Mouse (Mus musculus) forebrain, embryonic 11.5 days (tissue): Measurements from ENCODE around the gene Rpl7a. TPM values are rescaled to one million over a fixed set of nuclear protein-coding genes. Genes with fewer than 3 reads are reported as not detected.
"Not testable (repeated sequence)": the region's sequence is repeated elsewhere in the genome, so short reads cannot be mapped to it uniquely, and the experiment has no call there.

Experiments
- ATAC-seq: fragments of 200-750 bp; cut with Nextera tagmentation; replicated peaks from 2 replicates; pipeline ENCODE4 v1.8.0; 2017; ENCODE audit warnings: moderate TSS enrichment; ENCODE audit not compliant: low FRiP score
- DNase-seq: peaks from one replicate; pipeline ENCODE4 v3.0.0-alpha.2; 2017; ENCODE audit warnings: low spot score
- H3K27ac ChIP-seq: fragments of 300-500 bp; sonication (generic); 2 replicates; pipeline ENCODE4 v1.5.1; 2014; ENCODE audit warnings: low read depth, low read length
- H3K27me3 ChIP-seq: fragments of 300-500 bp; sonication (generic); 2 replicates; pipeline ENCODE4 v1.6.1; 2014; ENCODE audit warnings: mild to moderate bottlenecking, low read length, mixed read lengths; ENCODE audit not compliant: control insufficient read depth, insufficient read depth
- H3K36me3 ChIP-seq: fragments of 300-500 bp; sonication (generic); 2 replicates; pipeline ENCODE4 v1.6.1; 2014; ENCODE audit warnings: mild to moderate bottlenecking, low read length, moderate library complexity, mixed read lengths; ENCODE audit not compliant: control insufficient read depth, insufficient read depth
- H3K4me1 ChIP-seq: fragments of 300-500 bp; sonication (generic); replicated peaks from 2 replicates; pipeline ENCODE4 v1.6.1; 2014; ENCODE audit warnings: low read length, mixed read lengths; ENCODE audit not compliant: control insufficient read depth, insufficient read depth
- H3K4me2 ChIP-seq: fragments of 300-500 bp; sonication (generic); 2 replicates; pipeline ENCODE4 v1.6.1; 2014; ENCODE audit warnings: low read depth, mild to moderate bottlenecking, low read length, moderate library complexity, mixed read lengths; ENCODE audit not compliant: severe bottlenecking
- H3K4me3 ChIP-seq: fragments of 300-500 bp; sonication (generic); 2 replicates; pipeline ENCODE4 v1.5.1; 2014; ENCODE audit warnings: low read depth, low read length
- H3K9ac ChIP-seq: fragments of 300-500 bp; sonication (generic); 2 replicates; pipeline ENCODE4 v1.6.1; 2014; ENCODE audit warnings: low read length
- H3K9me3 ChIP-seq: fragments of 300-500 bp; sonication (generic); 2 replicates; pipeline ENCODE4 v1.6.1; 2016; ENCODE audit warnings: low read length, mixed read lengths; ENCODE audit not compliant: control insufficient read depth
- WGBS: fragments of 180-500 bp; shearing (Covaris S2); extraction: QIAGEN DNeasy Blood & Tissue Kit; methylation state at CpG from one replicate; pipeline ENCODE4 v1.1.7; 2014; 5-methylcytosine and 5-hydroxymethylcytosine counted together
- polyA plus RNA-seq: library from polyadenylated mRNA; unstranded; fragments of >200 nt; fragmentation: Nextera tagmentation; extraction: Ambion mirVana; gene quantifications from 2 replicates; pipeline ENCODE4 v1.2.1, GENCODE M21; 2014

The Rpl7a gene
- polyA plus RNA-seq: 647 and 668 TPM in 2 replicates

GRCm38 (mm10) chr2:26910124-26910993, at the start of gene Rpl7a, which contains the start of gene Med22:
Gene Rpl7a (plus strand): TSS chr2:26910764.
Gene Med22 (minus strand): TSS chr2:26910677.
- peak within 1 kb of the TSS; percentile 93 for H3K4me3 ChIP-seq
- H3K4me2 ChIP-seq: peak within 1 kb of the TSS; percentile 98
- peak within 1 kb of the TSS; percentile 85 for H3K27ac ChIP-seq
- no peaks in the 10 kb centered on the region for H3K9me3 ChIP-seq
- H3K9ac ChIP-seq: peak within 1 kb of the TSS; percentile 95
- H3K4me1 ChIP-seq: peaks cover 10% of the 10 kb centered on the region
- H3K36me3 ChIP-seq: peaks cover 24% of the 10 kb centered on the region; the same call in 1 of the 2 replicates
- WGBS: 0% methylated on average over 74 of the region's 74 CpGs
- DNase-seq (peak; percentile 100), ATAC-seq (peak; percentile 93)
- H3K27me3 ChIP-seq: no peaks in the 10 kb centered on the region

- Histone ChIP-seq H3K4me3 (no peak overlapping the region), H3K9me3 (no peaks in the 10 kb centered on the region), H3K27me3 (no peaks in the 10 kb centered on the region), H3K27ac (no peak overlapping the region), H3K4me1 (no peaks in the 10 kb centered on the region), H3K4me2 (no peak overlapping the region), H3K36me3 (no peaks in the 10 kb centered on the region), H3K9ac (no peak overlapping the region)
- 85% methylated on average over 3 of the region's 3 CpGs for WGBS
- DNase-seq (no peak), ATAC-seq (no peak)
Observed at GRCm38 (mm10) chr2:26862856-26863255, 47.7 kb upstream of the Rpl7a start.

- H3K36me3 ChIP-seq: no peaks in the 10 kb centered on the region
- no peaks in the 10 kb centered on the region for H3K27me3 ChIP-seq
- no peak for ATAC-seq
- no peak within 1 kb of the TSS for H3K27ac ChIP-seq
- WGBS: 70% methylated on average over 3 of the region's 3 CpGs
- H3K4me3 ChIP-seq: no peak within 1 kb of the TSS
- no peak within 1 kb of the TSS for H3K4me2 ChIP-seq
- H3K4me1 ChIP-seq: no peaks in the 10 kb centered on the region
- H3K9ac ChIP-seq: no peak within 1 kb of the TSS
- DNase-seq: no peak
- H3K9me3 ChIP-seq: no peaks in the 10 kb centered on the region
Observed at GRCm38 (mm10) chr2:26864879-26865278, 45.7 kb upstream of the Rpl7a start, which contains the start of gene Abo. Gene Abo (minus strand): TSS chr2:26864979.

GRCm38 (mm10) chr2:26870666-26871065, 39.9 kb upstream of the Rpl7a start:
- Histone ChIP-seq H3K27ac (no peak overlapping the region), H3K9ac (no peak overlapping the region), H3K4me2 (no peak overlapping the region), H3K4me3 (no peak overlapping the region), H3K9me3 (no peaks in the 10 kb centered on the region), H3K4me1 (no peaks in the 10 kb centered on the region), H3K36me3 (no peaks in the 10 kb centered on the region), H3K27me3 (no peaks in the 10 kb centered on the region)
- 68% methylated on average over 6 of the region's 6 CpGs for WGBS
- ATAC-seq (no peak), DNase-seq (no peak)

- ATAC-seq: no peak
- H3K4me1 ChIP-seq: no peaks in the 10 kb centered on the region
- no peaks in the 10 kb centered on the region for H3K36me3 ChIP-seq
- no peaks in the 10 kb centered on the region for H3K27me3 ChIP-seq
- H3K4me2 ChIP-seq: no peak overlapping the region
- DNase-seq: no peak
- no peak overlapping the region for H3K4me3 ChIP-seq
- no peaks in the 10 kb centered on the region; the same call in 1 of the 2 replicates for H3K9me3 ChIP-seq
- H3K27ac ChIP-seq: no peak overlapping the region
- H3K9ac ChIP-seq: no peak overlapping the region
Observed at GRCm38 (mm10) chr2:26878571-26878970, 32.0 kb upstream of the Rpl7a start.

- H3K36me3 ChIP-seq, ATAC-seq, H3K27me3 ChIP-seq, DNase-seq, H3K4me3 ChIP-seq, H3K9me3 ChIP-seq, H3K9ac ChIP-seq, H3K27ac ChIP-seq, H3K4me1 ChIP-seq, H3K4me2 ChIP-seq: not testable (repeated sequence)
- WGBS: 75% methylated on average over 2 of the region's 2 CpGs
Observed at GRCm38 (mm10) chr2:26885541-26885940, 25.0 kb upstream of the Rpl7a start.

GRCm38 (mm10) chr2:26886170-26886569, 24.4 kb upstream of the Rpl7a start:
- H3K4me2 ChIP-seq, H3K9me3 ChIP-seq, H3K27ac ChIP-seq, H3K4me1 ChIP-seq, H3K4me3 ChIP-seq, DNase-seq, ATAC-seq, H3K9ac ChIP-seq, H3K27me3 ChIP-seq, H3K36me3 ChIP-seq: not testable (repeated sequence)
- WGBS: 39% methylated on average over 4 of the region's 4 CpGs

- H3K9me3 ChIP-seq: no peaks in the 10 kb centered on the region
- H3K4me1 ChIP-seq: no peaks in the 10 kb centered on the region
- H3K27ac ChIP-seq: no peak overlapping the region
- no peak overlapping the region for H3K4me2 ChIP-seq
- H3K27me3 ChIP-seq: no peaks in the 10 kb centered on the region
- H3K36me3 ChIP-seq: peaks cover 19% of the 10 kb centered on the region
- no peak overlapping the region for H3K9ac ChIP-seq
- ATAC-seq (no peak), DNase-seq (no peak)
- WGBS: 90% methylated on average over 4 of the region's 4 CpGs
- no peak overlapping the region for H3K4me3 ChIP-seq
Observed at GRCm38 (mm10) chr2:26895898-26896297, 14.7 kb upstream of the Rpl7a start.

GRCm38 (mm10) chr2:26900731-26901130, 9.8 kb upstream of the Rpl7a start:
- Histone ChIP-seq H3K27me3 (no peaks in the 10 kb centered on the region), H3K36me3 (peaks cover 11% of the 10 kb centered on the region), H3K4me1 (peaks cover 7% of the 10 kb centered on the region), H3K4me3 (no peak overlapping the region), H3K4me2 (no peak overlapping the region), H3K9me3 (no peaks in the 10 kb centered on the region), H3K27ac (no peak overlapping the region), H3K9ac (no peak overlapping the region)
- no peak for ATAC-seq
- DNase-seq: peak; percentile 31
- WGBS: 74% methylated on average over 1 of the region's 1 CpGs
